Mouse (Mus musculus): Measurements from ENCODE around the gene Mthfsd.

DNA sequence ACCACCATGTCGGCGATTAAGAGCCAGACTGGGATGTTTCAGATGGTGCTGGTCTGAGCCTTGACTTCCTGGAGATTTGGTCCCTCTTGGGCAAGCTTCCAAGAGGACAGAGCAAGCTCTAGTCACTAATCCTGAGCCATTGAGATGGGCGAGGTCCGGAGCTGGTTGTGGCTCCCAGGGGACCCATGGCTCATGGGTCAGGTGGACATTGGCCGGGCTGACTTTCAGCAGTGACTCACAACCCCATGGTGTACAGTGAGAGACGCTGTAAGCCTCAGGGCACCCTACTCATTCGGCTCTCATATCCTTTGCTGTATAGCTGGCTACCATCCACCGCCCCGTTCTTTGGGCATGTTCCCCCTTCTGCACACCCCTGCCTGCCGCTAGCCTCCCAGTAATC is 25.9 kb upstream of the Mthfsd start:
- TF ChIP-seq CTCF (IDR thresholded peaks at IDR 0.05; ENCODE audit: low read depth) (no peak), EP300 (IDR thresholded peaks at IDR 0.05; ENCODE audit: low read depth) (no peak)

Measured in liver, postnatal 0 days (tissue).